Mouse (Mus musculus) kidney, postnatal 0 days (tissue): ENCODE measurements around the gene Olfr963. TPM values are rescaled to one million over a fixed set of nuclear protein-coding genes. Genes with fewer than 3 reads are reported as not detected.
"Not testable (repeated sequence)": the region's sequence is repeated elsewhere in the genome, so short reads cannot be mapped to it uniquely, and the experiment has no call there.

Experiments used
- ATAC-seq: fragments of 200-750 bp; cut with Nextera tagmentation; replicated peaks from 2 replicates; pipeline ENCODE4 v1.8.0; 2017; ENCODE audit warnings: low read depth, moderate number of reproducible peaks, moderate TSS enrichment, moderate library complexity; ENCODE audit not compliant: low FRiP score
- DNase-seq: peaks from one replicate; pipeline ENCODE4 v3.0.0-alpha.2; 2016; ENCODE audit warnings: low spot score
- H3K27ac ChIP-seq: fragments of 300-500 bp; sonication (generic); 2 replicates; pipeline ENCODE4 v1.5.1; 2014; ENCODE audit warnings: mild to moderate bottlenecking
- H3K27me3 ChIP-seq: fragments of 300-500 bp; sonication (generic); 2 replicates; pipeline ENCODE4 v1.6.1; 2014; ENCODE audit warnings: low read length, mixed read lengths; ENCODE audit not compliant: insufficient read depth
- H3K36me3 ChIP-seq: fragments of 300-500 bp; sonication (generic); 2 replicates; pipeline ENCODE4 v1.6.1; 2014; ENCODE audit warnings: low read length, mixed read lengths; ENCODE audit not compliant: insufficient read depth
- H3K4me1 ChIP-seq: fragments of 300-500 bp; sonication (generic); replicated peaks from 2 replicates; pipeline ENCODE4 v1.6.1; 2014; ENCODE audit warnings: antibody characterized with exemption, low read length, mixed read lengths; ENCODE audit not compliant: insufficient read depth
- H3K4me2 ChIP-seq: fragments of 300-500 bp; sonication (generic); 2 replicates; pipeline ENCODE4 v1.6.1; 2014; ENCODE audit warnings: mild to moderate bottlenecking, low read length, moderate library complexity, mixed read lengths
- H3K4me3 ChIP-seq: fragments of 300-500 bp; sonication (generic); replicated peaks from 2 replicates; pipeline ENCODE4 v1.5.1; 2014; ENCODE audit warnings: low read depth, low read length
- H3K9ac ChIP-seq: fragments of 300-500 bp; sonication (generic); 2 replicates; pipeline ENCODE4 v1.6.1; 2014; ENCODE audit warnings: low read depth, low read length
- H3K9me3 ChIP-seq: fragments of 300-500 bp; sonication (generic); replicated peaks from 2 replicates; pipeline ENCODE4 v1.6.1; 2016; ENCODE audit warnings: low read length, inconsistent platforms, mixed read lengths
- CTCF ChIP-seq: IDR thresholded peaks from 2 replicates; pipeline ENCODE4 v1.5.1; 2016; ENCODE audit warnings: antibody characterized with exemption, low read depth, mild to moderate bottlenecking, moderate library complexity
- WGBS: fragments of 180-500 bp; shearing (Covaris S2); extraction: QIAGEN DNeasy Blood & Tissue Kit; methylation state at CpG from one replicate; pipeline ENCODE4 v1.1.7; 2014; 5-methylcytosine and 5-hydroxymethylcytosine counted together
- polyA plus RNA-seq: library from polyadenylated mRNA; unstranded; fragments of >200 nt; fragmentation: Nextera tagmentation; extraction: Ambion mirVana; gene quantifications from 2 replicates; pipeline ENCODE4 v1.2.1, GENCODE M21; 2015

Gene Olfr963
- polyA plus RNA-seq, 1 experiment from 2014 or later, result not detected

GRCm38 (mm10) chr9:39647382-39647781, 19.6 kb upstream of the Olfr963 start:
- Histone ChIP-seq H3K4me2 (no peak overlapping the region), H3K9me3 (no peaks in the 10 kb centered on the region), H3K4me1 (no peaks in the 10 kb centered on the region), H3K27ac (no peak overlapping the region), H3K4me3 (no peak overlapping the region), H3K36me3 (no peaks in the 10 kb centered on the region), H3K27me3 (no peaks in the 10 kb centered on the region), H3K9ac (no peak overlapping the region)
- 90% methylated on average over 4 of the region's 4 CpGs for WGBS
- no peak for ATAC-seq
- TF ChIP-seq CTCF, result no peak
- DNase-seq, result no peak

GRCm38 (mm10) chr9:39654756-39655396, 12.1 kb upstream of the Olfr963 start:
- H3K4me1 ChIP-seq, result no peaks in the 10 kb centered on the region
- no peak for ATAC-seq
- H3K27me3 ChIP-seq, result no peaks in the 10 kb centered on the region
- no peak for TF ChIP-seq CTCF
- 67% methylated on average over 6 of the region's 6 CpGs for WGBS
- H3K4me3 ChIP-seq, result no peak overlapping the region
- no peak overlapping the region for H3K9ac ChIP-seq
- H3K4me2 ChIP-seq, result no peak overlapping the region
- H3K36me3 ChIP-seq, result no peaks in the 10 kb centered on the region
- DNase-seq, result no peak
- H3K9me3 ChIP-seq, result no peaks in the 10 kb centered on the region
- H3K27ac ChIP-seq, result no peak overlapping the region

- no peak for TF ChIP-seq CTCF
- ATAC-seq (no peak), DNase-seq (no peak)
- Histone ChIP-seq H3K9ac (no peak overlapping the region), H3K27me3 (no peaks in the 10 kb centered on the region), H3K4me1 (no peaks in the 10 kb centered on the region), H3K36me3 (no peaks in the 10 kb centered on the region), H3K9me3 (no peaks in the 10 kb centered on the region), H3K27ac (no peak overlapping the region), H3K4me3 (no peak overlapping the region), H3K4me2 (no peak overlapping the region)
- WGBS, result 80% methylated on average over 2 of the region's 2 CpGs
These were observed 2.7 kb downstream of the Olfr963 start for GRCm38 (mm10) chr9:39669723-39670122.

- no peak overlapping the region for H3K4me2 ChIP-seq
- H3K27me3 ChIP-seq, result no peaks in the 10 kb centered on the region
- no peak overlapping the region for H3K27ac ChIP-seq
- H3K9ac ChIP-seq, result no peak overlapping the region
- TF ChIP-seq CTCF, result no peak
- no peak overlapping the region for H3K4me3 ChIP-seq
- ATAC-seq (no peak), DNase-seq (no peak)
- no peaks in the 10 kb centered on the region for H3K9me3 ChIP-seq
- H3K4me1 ChIP-seq, result no peaks in the 10 kb centered on the region
- WGBS, result 68% methylated on average over 2 of the region's 2 CpGs
- no peaks in the 10 kb centered on the region for H3K36me3 ChIP-seq
These were observed 7.8 kb downstream of the Olfr963 start for GRCm38 (mm10) chr9:39674820-39675219.

- Histone ChIP-seq H3K4me1 (no peaks in the 10 kb centered on the region), H3K27ac (no peak overlapping the region), H3K9ac (no peak overlapping the region), H3K4me2 (no peak overlapping the region), H3K9me3 (no peaks in the 10 kb centered on the region), H3K4me3 (no peak overlapping the region), H3K27me3 (no peaks in the 10 kb centered on the region), H3K36me3 (no peaks in the 10 kb centered on the region)
- TF ChIP-seq CTCF, result no peak
- 90% methylated on average over 2 of the region's 2 CpGs for WGBS
- no peak for ATAC-seq
- DNase-seq, result no peak
These were observed 11.6 kb downstream of the Olfr963 start for GRCm38 (mm10) chr9:39678557-39678956.

- no peak for DNase-seq
- WGBS, result 61% methylated on average over 2 of the region's 2 CpGs
- H3K27me3 ChIP-seq, result no peaks in the 10 kb centered on the region
- no peak for ATAC-seq
- no peak overlapping the region for H3K4me3 ChIP-seq
- no peaks in the 10 kb centered on the region for H3K4me1 ChIP-seq
- no peaks in the 10 kb centered on the region for H3K9me3 ChIP-seq
- H3K9ac ChIP-seq, result no peak overlapping the region
- H3K36me3 ChIP-seq, result no peaks in the 10 kb centered on the region
- H3K27ac ChIP-seq, result no peak overlapping the region
- H3K4me2 ChIP-seq, result no peak overlapping the region
- no peak for TF ChIP-seq CTCF
These were observed 12.3 kb downstream of the Olfr963 start for GRCm38 (mm10) chr9:39679280-39679679.

GRCm38 (mm10) chr9:39701123-39701522, 34.1 kb downstream of the Olfr963 start:
- not testable (repeated sequence) for DNase-seq, H3K9ac ChIP-seq, H3K4me1 ChIP-seq, H3K9me3 ChIP-seq, H3K27me3 ChIP-seq, H3K36me3 ChIP-seq, ATAC-seq, H3K4me3 ChIP-seq, H3K4me2 ChIP-seq, H3K27ac ChIP-seq
- 80% methylated on average over 8 of the region's 8 CpGs for WGBS
